30 mouse cellular contexts compared by ENCODE assay signal in genomic region chr2:77388186-77388585, GRCm38 (mm10).
"Had no signal": no experiment of that assay in that cellular context is flagged by ENCODE, and none has a peak within 500 bp of the region (broad histone marks: within the 10 kb centered on the region; RNA-seq: fewer than 3 reads in every experiment).

No protein-coding gene starts in this region.

- H3K4me1 ChIP-seq: hindbrain, embryonic 10.5 days; hindbrain, embryonic 12.5 days; hindbrain, embryonic 13.5 days; hindbrain, embryonic 15.5 days; intestine, embryonic 15.5 days had no signal

- H3K4me3 ChIP-seq: heart, embryonic 12.5 days; heart, embryonic 13.5 days; heart, embryonic 15.5 days; hindbrain, embryonic 10.5 days; hindbrain, embryonic 12.5 days; hindbrain, embryonic 13.5 days; hindbrain, embryonic 15.5 days; intestine, embryonic 15.5 days; kidney, embryonic 15.5 days; layer of hippocampus, adult 2 months; left cerebral cortex, adult 2 months had no signal

- H3K9me3 ChIP-seq: heart, embryonic 12.5 days; heart, embryonic 13.5 days; heart, embryonic 15.5 days; hindbrain, embryonic 10.5 days; hindbrain, embryonic 12.5 days; hindbrain, embryonic 13.5 days; hindbrain, embryonic 15.5 days; intestine, embryonic 15.5 days; kidney, embryonic 15.5 days had no signal

- H3K27me3 ChIP-seq: heart, embryonic 12.5 days; heart, embryonic 13.5 days; heart, embryonic 15.5 days; hindbrain, embryonic 12.5 days; hindbrain, embryonic 13.5 days; hindbrain, embryonic 15.5 days; intestine, embryonic 15.5 days; kidney, embryonic 15.5 days had no signal

- H3K27ac ChIP-seq: heart, embryonic 13.5 days; heart, embryonic 15.5 days; hindbrain, embryonic 10.5 days; hindbrain, embryonic 12.5 days; hindbrain, embryonic 13.5 days; hindbrain, embryonic 14.5 days; hindbrain, embryonic 15.5 days; hindbrain, postnatal 0 days; intestine, embryonic 15.5 days; kidney, embryonic 15.5 days; kidney, postnatal 0 days; layer of hippocampus, adult 2 months; left cerebral cortex, adult 2 months had no signal

- DNase-seq: heart, postnatal 10 days; heart, postnatal 14 days; heart, postnatal 36 days; heart, postnatal 4 days; kidney, adult 11 months; kidney, adult 18-20 months; kidney, adult 2 months; kidney, adult 8-10 months; kidney, adult 9 months; kidney, postnatal 10 days; kidney, postnatal 14 days; kidney, postnatal 25 days; kidney, postnatal 36 days; kidney, postnatal 4 days; layer of hippocampus, adult 9-11 months; layer of hippocampus, postnatal 36 days had no signal

- H3K36me3 ChIP-seq: heart, embryonic 12.5 days; heart, embryonic 13.5 days; heart, embryonic 15.5 days; hindbrain, embryonic 10.5 days; hindbrain, embryonic 12.5 days; hindbrain, embryonic 13.5 days; hindbrain, embryonic 15.5 days; intestine, embryonic 15.5 days; kidney, embryonic 15.5 days had no signal
